Mouse (Mus musculus): ENCODE data around the gene Cldn7. TPM values are rescaled to one million over a fixed set of nuclear protein-coding genes. Genes with fewer than 3 reads are reported as not detected.

Cldn7 gene
- polyA plus RNA-seq, 1 experiment from 2014 or later, result 23.7 TPM

- no peaks in the 10 kb centered on the region for H3K9me3 ChIP-seq (ENCODE audit: control insufficient read depth, low read length)
- DNase-seq (ENCODE audit: low spot score) (peak; percentile 34), ATAC-seq (ENCODE audit: low read depth) (no peak; the same call in 1 of the 2 replicates)
- H3K9ac ChIP-seq (ENCODE audit: low read depth, low read length), result peak overlapping the region; percentile 98
- peak overlapping the region; percentile 99 for H3K4me3 ChIP-seq (ENCODE audit: low read depth, low read length)
- H3K36me3 ChIP-seq (ENCODE audit: control insufficient read depth, insufficient read depth, low read length), result peaks cover 50% of the 10 kb centered on the region
- peaks cover 17% of the 10 kb centered on the region for H3K4me1 ChIP-seq (ENCODE audit: control insufficient read depth, insufficient read depth, low read length)
- peak overlapping the region; percentile 18; the same call in 1 of the 2 replicates for H3K27ac ChIP-seq (replicated peaks; ENCODE audit: low read depth, low read length)
- H3K27me3 ChIP-seq (replicated peaks; ENCODE audit: control insufficient read depth, insufficient read depth, low read length), result no peaks in the 10 kb centered on the region
- H3K4me2 ChIP-seq (ENCODE audit: low read depth, low read length), result peak overlapping the region; percentile 96
- WGBS, result 25% methylated on average over 5 of the region's 5 CpGs
These were observed 18.3 kb downstream of the Cldn7 start for GRCm38 (mm10) chr11:69982877-69983276.

DNA sequence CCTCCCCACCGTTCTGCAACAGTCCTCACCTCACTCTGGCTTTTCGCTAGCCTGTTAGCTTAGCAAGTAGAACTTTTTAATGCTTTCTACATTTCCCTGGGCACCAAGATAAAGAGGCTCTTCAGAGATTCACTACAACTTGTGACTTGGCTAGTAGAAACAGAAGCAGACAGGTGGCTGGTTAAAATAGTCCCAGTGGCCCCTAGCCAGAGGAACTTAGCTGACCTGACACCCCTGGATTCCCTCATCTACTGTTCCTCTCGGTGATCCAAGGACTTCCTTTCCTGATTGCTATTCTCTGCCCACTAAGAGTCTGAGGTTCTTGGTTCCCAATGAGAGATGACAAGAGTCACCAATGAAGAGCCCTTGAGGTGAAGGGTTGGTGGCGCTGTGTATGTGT lies 18.8 kb downstream of the Cldn7 start:
- Histone ChIP-seq H3K4me2 (ENCODE audit: low read depth, low read length) (peak overlapping the region; percentile 96), H3K4me3 (ENCODE audit: low read depth, low read length) (peak overlapping the region; percentile 99), H3K27ac (replicated peaks; ENCODE audit: low read depth, low read length) (no peak overlapping the region), H3K27me3 (replicated peaks; ENCODE audit: control insufficient read depth, insufficient read depth, low read length) (no peaks in the 10 kb centered on the region), H3K9ac (ENCODE audit: low read depth, low read length) (peak overlapping the region; percentile 98), H3K4me1 (ENCODE audit: control insufficient read depth, insufficient read depth, low read length) (peaks cover 17% of the 10 kb centered on the region), H3K9me3 (ENCODE audit: control insufficient read depth, low read length) (no peaks in the 10 kb centered on the region), H3K36me3 (ENCODE audit: control insufficient read depth, insufficient read depth, low read length) (peaks cover 50% of the 10 kb centered on the region)
- WGBS, result 91% methylated on average over 3 of the region's 4 CpGs
- DNase-seq (ENCODE audit: low spot score) (no peak), ATAC-seq (ENCODE audit: low read depth) (no peak)

DNA sequence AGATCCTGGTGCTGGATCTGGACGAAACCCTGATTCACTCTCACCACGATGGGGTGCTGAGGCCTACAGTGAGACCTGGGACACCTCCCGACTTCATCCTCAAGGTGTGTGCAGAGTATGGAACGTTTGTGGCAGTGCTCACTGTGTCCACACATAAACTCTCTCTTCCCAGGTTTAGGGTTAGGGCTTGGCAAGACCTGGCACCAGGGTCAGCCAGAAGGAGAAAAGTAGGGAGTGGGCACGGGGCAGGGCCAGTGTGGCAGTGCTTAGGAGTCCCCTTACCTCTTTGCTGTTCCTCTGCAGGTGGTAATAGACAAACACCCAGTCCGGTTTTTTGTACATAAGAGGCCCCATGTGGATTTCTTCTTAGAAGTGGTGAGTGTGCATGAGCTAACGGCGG lies 19.9 kb downstream of the Cldn7 start:
- H3K9me3 ChIP-seq (ENCODE audit: control insufficient read depth, low read length), result no peaks in the 10 kb centered on the region
- H3K27ac ChIP-seq (replicated peaks; ENCODE audit: low read depth, low read length), result no peak overlapping the region
- H3K27me3 ChIP-seq (replicated peaks; ENCODE audit: control insufficient read depth, insufficient read depth, low read length), result no peaks in the 10 kb centered on the region
- H3K4me2 ChIP-seq (ENCODE audit: low read depth, low read length), result no peak overlapping the region
- no peak overlapping the region for H3K9ac ChIP-seq (ENCODE audit: low read depth, low read length)
- ATAC-seq (ENCODE audit: low read depth), result no peak
- 89% methylated on average over 8 of the region's 8 CpGs for WGBS
- H3K4me3 ChIP-seq (ENCODE audit: low read depth, low read length), result no peak overlapping the region
- no peak for DNase-seq (ENCODE audit: low spot score)
- H3K4me1 ChIP-seq (ENCODE audit: control insufficient read depth, insufficient read depth, low read length), result peaks cover 15% of the 10 kb centered on the region
- peaks cover 55% of the 10 kb centered on the region for H3K36me3 ChIP-seq (ENCODE audit: control insufficient read depth, insufficient read depth, low read length)

DNA sequence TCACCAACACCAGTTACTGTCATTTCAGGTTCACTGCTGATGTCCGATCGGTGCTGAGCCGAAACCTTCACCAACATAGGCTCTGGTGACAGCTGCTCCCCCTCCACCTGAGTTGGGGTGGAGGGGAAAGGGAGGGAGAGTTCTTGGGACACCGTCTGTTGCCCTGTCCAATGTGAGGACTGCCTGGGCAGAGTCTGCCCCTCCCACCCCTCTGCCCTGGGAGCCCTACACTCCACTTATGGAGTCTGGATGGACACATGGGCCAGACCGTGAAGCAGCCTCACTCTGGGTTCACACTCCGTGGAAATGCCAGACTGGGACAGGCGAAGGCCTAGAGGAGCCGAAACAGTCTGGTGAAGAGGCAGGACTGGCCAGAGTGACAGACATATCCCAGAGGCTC lies 25.4 kb downstream of the Cldn7 start:
- H3K4me1 ChIP-seq (ENCODE audit: control insufficient read depth, insufficient read depth, low read length), result peaks cover 11% of the 10 kb centered on the region
- ATAC-seq (ENCODE audit: low read depth) (no peak), DNase-seq (ENCODE audit: low spot score) (no peak)
- no peaks in the 10 kb centered on the region for H3K9me3 ChIP-seq (ENCODE audit: control insufficient read depth, low read length)
- 88% methylated on average over 8 of the region's 8 CpGs for WGBS
- H3K9ac ChIP-seq (ENCODE audit: low read depth, low read length), result no peak overlapping the region
- no peak overlapping the region for H3K4me3 ChIP-seq (ENCODE audit: low read depth, low read length)
- peak overlapping the region; percentile 92 for H3K27ac ChIP-seq (replicated peaks; ENCODE audit: low read depth, low read length)
- peaks cover 71% of the 10 kb centered on the region for H3K36me3 ChIP-seq (ENCODE audit: control insufficient read depth, insufficient read depth, low read length)
- no peaks in the 10 kb centered on the region for H3K27me3 ChIP-seq (replicated peaks; ENCODE audit: control insufficient read depth, insufficient read depth, low read length)
- no peak overlapping the region for H3K4me2 ChIP-seq (ENCODE audit: low read depth, low read length)

- H3K9me3 ChIP-seq (ENCODE audit: control insufficient read depth, low read length), result no peaks in the 10 kb centered on the region
- DNase-seq (ENCODE audit: low spot score), result peak; percentile 99
- under 1% methylated on average over 38 of the region's 40 CpGs for WGBS
- no peaks in the 10 kb centered on the region for H3K27me3 ChIP-seq (replicated peaks; ENCODE audit: control insufficient read depth, insufficient read depth, low read length)
- peak; percentile 64 for ATAC-seq (ENCODE audit: low read depth)
- peak within 1 kb of the TSS; percentile 85 for H3K4me2 ChIP-seq (ENCODE audit: low read depth, low read length)
- H3K4me3 ChIP-seq (ENCODE audit: low read depth, low read length), result peak within 1 kb of the TSS; percentile 70
- H3K36me3 ChIP-seq (ENCODE audit: control insufficient read depth, insufficient read depth, low read length), result peaks cover 62% of the 10 kb centered on the region
- H3K9ac ChIP-seq (ENCODE audit: low read depth, low read length), result peak within 1 kb of the TSS; percentile 85
- H3K27ac ChIP-seq (replicated peaks; ENCODE audit: low read depth, low read length), result peak within 1 kb of the TSS; percentile 92
- peaks cover 11% of the 10 kb centered on the region for H3K4me1 ChIP-seq (ENCODE audit: control insufficient read depth, insufficient read depth, low read length)
These were observed 26.5 kb downstream of the Cldn7 start, which contains the start of gene Gabarap for GRCm38 (mm10) chr11:69990850-69991691. Gabarap (plus strand) TSS chr11:69991143.

- Histone ChIP-seq H3K4me1 (ENCODE audit: control insufficient read depth, insufficient read depth, low read length) (peaks cover 11% of the 10 kb centered on the region), H3K27me3 (replicated peaks; ENCODE audit: control insufficient read depth, insufficient read depth, low read length) (no peaks in the 10 kb centered on the region), H3K4me3 (ENCODE audit: low read depth, low read length) (peak overlapping the region; percentile 70), H3K9ac (ENCODE audit: low read depth, low read length) (peak overlapping the region; percentile 85), H3K9me3 (ENCODE audit: control insufficient read depth, low read length) (no peaks in the 10 kb centered on the region), H3K27ac (replicated peaks; ENCODE audit: low read depth, low read length) (peak overlapping the region; percentile 92), H3K36me3 (ENCODE audit: control insufficient read depth, insufficient read depth, low read length) (peaks cover 56% of the 10 kb centered on the region), H3K4me2 (ENCODE audit: low read depth, low read length) (peak overlapping the region; percentile 85)
- WGBS, result 0% methylated on average over 13 of the region's 15 CpGs
- ATAC-seq (ENCODE audit: low read depth) (peak; percentile 1; the same call in 1 of the 2 replicates), DNase-seq (ENCODE audit: low spot score) (no peak)
These were observed 27.1 kb downstream of the Cldn7 start for GRCm38 (mm10) chr11:69991711-69992110.

DNA sequence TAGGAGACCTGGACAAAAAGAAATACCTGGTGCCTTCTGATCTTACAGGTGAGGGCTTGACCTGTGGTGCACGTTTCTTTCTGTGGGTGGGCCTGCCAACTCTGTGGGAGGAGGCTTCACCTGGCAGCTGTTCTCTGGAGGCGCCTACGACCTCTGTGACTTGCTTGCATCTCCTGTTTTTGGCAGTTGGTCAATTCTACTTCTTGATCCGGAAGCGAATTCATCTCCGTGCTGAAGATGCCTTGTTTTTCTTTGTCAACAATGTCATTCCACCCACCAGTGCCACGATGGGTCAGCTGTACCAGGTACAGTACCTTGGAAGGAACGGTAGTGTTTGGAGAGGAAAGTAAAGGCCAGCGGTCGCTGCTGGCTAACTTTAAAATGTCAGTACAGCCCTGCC lies 27.8 kb downstream of the Cldn7 start:
- 0 out of 2 replicates have a peak overlapping the region, but pooled peaks have one; percentile 92 for H3K27ac ChIP-seq (replicated peaks; ENCODE audit: low read depth, low read length)
- no peak for ATAC-seq (ENCODE audit: low read depth)
- peak overlapping the region; percentile 70 for H3K4me3 ChIP-seq (ENCODE audit: low read depth, low read length)
- 86% methylated on average over 10 of the region's 10 CpGs for WGBS
- H3K9ac ChIP-seq (ENCODE audit: low read depth, low read length), result peak overlapping the region; percentile 85
- H3K9me3 ChIP-seq (ENCODE audit: control insufficient read depth, low read length), result no peaks in the 10 kb centered on the region
- H3K4me2 ChIP-seq (ENCODE audit: low read depth, low read length), result peak overlapping the region; percentile 85
- peaks cover 11% of the 10 kb centered on the region for H3K4me1 ChIP-seq (ENCODE audit: control insufficient read depth, insufficient read depth, low read length)
- H3K36me3 ChIP-seq (ENCODE audit: control insufficient read depth, insufficient read depth, low read length), result peaks cover 49% of the 10 kb centered on the region
- no peak for DNase-seq (ENCODE audit: low spot score)
- no peaks in the 10 kb centered on the region for H3K27me3 ChIP-seq (replicated peaks; ENCODE audit: control insufficient read depth, insufficient read depth, low read length)

GRCm38 (mm10) chr11:69992932-69993331 lies 28.4 kb downstream of the Cldn7 start:
- 88% methylated on average over 3 of the region's 3 CpGs for WGBS
- peak overlapping the region; percentile 85; the same call in 1 of the 2 replicates for H3K9ac ChIP-seq (ENCODE audit: low read depth, low read length)
- peak overlapping the region; percentile 85 for H3K4me2 ChIP-seq (ENCODE audit: low read depth, low read length)
- no peak overlapping the region for H3K27ac ChIP-seq (replicated peaks; ENCODE audit: low read depth, low read length)
- no peak for ATAC-seq (ENCODE audit: low read depth)
- no peak for DNase-seq (ENCODE audit: low spot score)
- H3K9me3 ChIP-seq (ENCODE audit: control insufficient read depth, low read length), result no peaks in the 10 kb centered on the region
- H3K27me3 ChIP-seq (replicated peaks; ENCODE audit: control insufficient read depth, insufficient read depth, low read length), result no peaks in the 10 kb centered on the region
- peak overlapping the region; percentile 70; the same call in 1 of the 2 replicates for H3K4me3 ChIP-seq (ENCODE audit: low read depth, low read length)
- peaks cover 14% of the 10 kb centered on the region for H3K4me1 ChIP-seq (ENCODE audit: control insufficient read depth, insufficient read depth, low read length)
- peaks cover 46% of the 10 kb centered on the region for H3K36me3 ChIP-seq (ENCODE audit: control insufficient read depth, insufficient read depth, low read length)
